Mouse (Mus musculus) olfactory bulb, adult 2 months (tissue): Measurements from ENCODE around the gene Cyp46a1. TPM values are rescaled to one million over a fixed set of nuclear protein-coding genes. Genes with fewer than 3 reads are reported as not detected.

Experiments
- H3K27ac ChIP-seq: fragments of 200-500 bp; 2 replicates; pipeline ENCODE4 v1.5.1; 2012; ENCODE audit warnings: low read depth, low read length; ENCODE audit not compliant: insufficient read depth
- H3K4me1 ChIP-seq: fragments of 200-500 bp; 2 replicates; pipeline ENCODE4 v1.6.1; 2012; ENCODE audit warnings: low read length; ENCODE audit not compliant: control insufficient read depth, insufficient read depth
- H3K4me3 ChIP-seq: fragments of 200-500 bp; 2 replicates; pipeline ENCODE4 v1.5.1; 2012; ENCODE audit warnings: mild to moderate bottlenecking, low read depth, low read length, moderate library complexity; ENCODE audit not compliant: insufficient read depth
- CTCF ChIP-seq: fragments of 200-500 bp; IDR thresholded peaks from 2 replicates; pipeline ENCODE4 v1.5.1; 2012; ENCODE audit warnings: low read depth, mild to moderate bottlenecking, low read length, moderate library complexity; ENCODE audit not compliant: insufficient read depth
- POLR2A ChIP-seq: fragments of 200-500 bp; IDR thresholded peaks from 2 replicates; pipeline ENCODE4 v1.6.1; 2012; ENCODE audit warnings: mild to moderate bottlenecking, low read depth, low read length, moderate library complexity; ENCODE audit not compliant: insufficient read depth
- WGBS: fragments of 180-500 bp; shearing (Covaris S2); methylation state at CpG from one replicate; pipeline ENCODE4 v1.1.7; 2018; 5-methylcytosine and 5-hydroxymethylcytosine counted together
- polyA plus RNA-seq: library from polyadenylated mRNA; stranded (reverse); fragments of >200 nt; gene quantifications from 2 replicates; pipeline ENCODE4 v1.2.4, GENCODE M21; 2012; ENCODE audit warnings: low replicate concordance; ENCODE audit not compliant: missing spikeins, insufficient read depth, insufficient read length

Gene Cyp46a1
- polyA plus RNA-seq, 1 experiment, result not detected

DNA sequence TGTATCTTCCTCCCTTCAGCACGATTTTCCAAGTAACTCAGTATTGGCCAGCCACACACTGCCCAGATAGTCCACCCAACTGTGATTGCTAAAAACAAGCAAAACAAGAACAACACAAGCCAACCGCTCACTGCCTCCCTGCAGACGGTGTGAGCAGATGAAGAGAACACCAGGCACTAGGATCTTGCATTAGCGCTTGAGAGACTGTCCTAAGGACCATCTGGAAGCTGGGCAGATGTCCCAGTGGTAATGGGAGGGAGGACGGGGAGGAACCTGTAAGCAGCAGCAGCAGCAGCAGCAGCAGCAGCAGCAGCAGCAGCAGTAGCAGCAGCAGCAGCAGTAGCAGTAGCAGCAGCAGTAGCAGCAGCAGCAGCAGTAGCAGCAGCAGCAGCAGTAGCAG is 14.8 kb downstream of the Cyp46a1 start:
- WGBS, result 68% methylated on average over 5 of the region's 5 CpGs
- TF ChIP-seq CTCF (no peak), POLR2A (no peak)
- H3K27ac ChIP-seq, result no peak overlapping the region
- no peak overlapping the region for H3K4me3 ChIP-seq
- H3K4me1 ChIP-seq, result no peaks in the 10 kb centered on the region; the same call in 1 of the 2 replicates

DNA sequence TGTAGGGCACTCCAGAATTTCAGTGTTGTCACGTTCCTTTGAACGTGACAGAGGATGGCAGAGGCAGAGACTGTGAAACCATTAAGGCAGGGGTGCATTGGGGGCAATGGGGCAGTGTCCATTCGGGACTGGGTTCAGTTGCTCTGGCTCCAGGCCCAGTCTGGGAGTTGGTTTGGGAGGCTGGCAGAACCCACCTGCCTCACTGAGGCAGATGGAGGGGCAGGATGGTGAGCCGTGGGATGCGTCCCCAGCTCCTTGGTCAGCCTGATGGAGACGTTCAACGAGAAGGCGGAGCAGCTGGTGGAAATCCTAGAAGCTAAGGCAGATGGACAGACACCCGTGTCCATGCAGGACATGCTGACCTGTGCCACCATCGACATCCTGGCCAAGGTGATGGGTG is 16.8 kb downstream of the Cyp46a1 start:
- 90% methylated on average over 10 of the region's 10 CpGs for WGBS
- H3K4me1 ChIP-seq, result no peaks in the 10 kb centered on the region; the same call in 1 of the 2 replicates
- H3K27ac ChIP-seq, result no peak overlapping the region
- no peak overlapping the region for H3K4me3 ChIP-seq
- TF ChIP-seq POLR2A (no peak), CTCF (no peak)

DNA sequence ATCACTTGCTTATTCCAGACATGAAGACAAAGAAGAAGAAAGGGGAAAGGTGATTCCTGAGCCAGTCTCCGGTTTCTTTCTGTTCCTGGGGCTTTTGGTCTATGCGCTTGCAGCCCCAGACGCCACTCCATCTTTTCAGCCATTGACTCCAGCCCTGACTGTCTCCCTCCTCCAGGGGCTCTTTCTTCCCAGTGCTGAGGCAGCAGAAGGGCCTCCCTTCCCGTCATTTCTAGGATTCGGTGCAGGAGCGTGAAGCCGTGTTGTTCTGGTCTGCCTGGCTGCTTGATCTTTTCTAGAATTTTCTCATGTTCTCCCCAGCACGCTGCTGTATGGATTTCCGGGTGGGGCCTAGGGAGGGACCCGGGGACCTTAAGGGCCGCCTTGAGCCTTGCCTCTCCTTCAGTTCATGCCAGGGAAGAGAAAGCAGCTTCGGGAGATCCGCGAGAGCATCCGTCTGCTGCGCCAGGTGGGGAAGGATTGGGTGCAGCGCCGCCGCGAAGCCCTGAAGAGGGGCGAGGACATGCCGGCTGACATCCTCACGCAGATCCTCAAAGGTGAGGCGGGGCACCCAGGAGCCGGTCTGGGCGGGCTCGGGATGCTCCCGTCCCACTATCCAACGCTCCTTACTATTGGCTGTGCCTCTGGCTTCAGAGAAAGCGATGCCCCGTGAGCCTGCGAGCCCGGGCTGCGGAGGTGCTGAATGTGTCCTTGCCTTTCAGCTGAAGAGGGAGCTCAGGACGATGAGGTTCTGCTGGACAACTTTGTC is 18.4 kb downstream of the Cyp46a1 start:
- 54% methylated on average over 35 of the region's 35 CpGs for WGBS
- Histone ChIP-seq H3K4me3 (no peak overlapping the region), H3K4me1 (no peaks in the 10 kb centered on the region; the same call in 1 of the 2 replicates), H3K27ac (no peak overlapping the region)
- TF ChIP-seq CTCF (no peak), POLR2A (no peak)

DNA sequence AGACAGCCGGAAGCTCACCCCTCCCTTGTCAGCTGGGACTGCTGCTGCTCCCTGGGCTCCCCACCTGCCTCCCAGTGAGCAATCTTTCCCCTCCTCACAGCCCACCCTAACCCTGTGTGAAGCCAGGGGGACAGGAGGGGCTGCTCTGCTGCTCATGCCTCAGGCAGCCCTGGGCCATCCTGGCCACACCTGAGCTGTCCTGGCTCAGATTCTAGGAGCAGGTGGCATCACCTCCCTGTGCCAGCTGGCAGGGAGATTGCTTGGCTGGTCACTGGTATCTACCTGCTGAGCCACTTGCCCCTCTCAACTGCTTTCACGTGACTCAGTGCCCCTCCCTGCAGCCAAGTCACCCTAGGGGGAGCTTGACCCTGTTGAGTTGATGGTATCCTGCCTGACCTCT is 20.1 kb downstream of the Cyp46a1 start:
- no peak overlapping the region for H3K4me3 ChIP-seq
- WGBS, result 94% methylated on average over 2 of the region's 2 CpGs
- no peaks in the 10 kb centered on the region; the same call in 1 of the 2 replicates for H3K4me1 ChIP-seq
- no peak overlapping the region for H3K27ac ChIP-seq
- no peak for TF ChIP-seq POLR2A
- TF ChIP-seq CTCF, result no peak

GRCm38 (mm10) chr12:108355271-108355670 is 21.1 kb downstream of the Cyp46a1 start:
- H3K4me3 ChIP-seq, result no peak overlapping the region
- H3K4me1 ChIP-seq, result no peaks in the 10 kb centered on the region; the same call in 1 of the 2 replicates
- no peak overlapping the region for H3K27ac ChIP-seq
- TF ChIP-seq CTCF, result no peak
- TF ChIP-seq POLR2A, result no peak
- 89% methylated on average over 1 of the region's 1 CpGs for WGBS

DNA sequence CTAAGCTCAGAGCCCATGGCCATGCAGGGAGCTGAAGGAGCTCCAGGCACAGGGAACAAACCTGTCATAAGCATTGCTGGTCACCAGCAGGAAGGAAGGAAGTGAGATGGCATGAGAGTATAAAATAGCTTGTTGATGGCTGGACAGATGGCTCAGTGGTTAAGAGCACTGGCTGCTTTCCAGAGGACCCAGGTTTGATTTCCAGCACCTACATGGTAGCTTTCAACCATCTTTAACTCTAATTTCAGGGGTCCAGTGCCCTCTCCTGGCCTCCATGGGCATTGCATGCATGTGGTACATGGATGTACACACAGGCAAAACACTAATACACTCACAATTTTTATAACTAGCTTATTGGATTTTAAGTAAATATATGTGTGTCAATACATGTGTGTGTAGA is 21.8 kb downstream of the Cyp46a1 start:
- Histone ChIP-seq H3K4me1 (no peaks in the 10 kb centered on the region; the same call in none of the 2 replicates), H3K4me3 (no peak overlapping the region), H3K27ac (no peak overlapping the region)
- no peak for TF ChIP-seq POLR2A
- TF ChIP-seq CTCF, result no peak

GRCm38 (mm10) chr12:108363796-108364195 is 29.6 kb downstream of the Cyp46a1 start:
- WGBS, result 4% methylated on average over 5 of the region's 5 CpGs
- Histone ChIP-seq H3K4me3 (no peak overlapping the region), H3K27ac (no peak overlapping the region), H3K4me1 (peaks cover 3% of the 10 kb centered on the region)
- no peak for TF ChIP-seq POLR2A
- peak; percentile 78 for TF ChIP-seq CTCF

GRCm38 (mm10) chr12:108365340-108365739 is 31.2 kb downstream of the Cyp46a1 start:
- Histone ChIP-seq H3K4me3 (no peak overlapping the region), H3K27ac (no peak overlapping the region), H3K4me1 (peaks cover 3% of the 10 kb centered on the region)
- 45% methylated on average over 3 of the region's 3 CpGs for WGBS
- no peak for TF ChIP-seq POLR2A
- no peak for TF ChIP-seq CTCF

DNA sequence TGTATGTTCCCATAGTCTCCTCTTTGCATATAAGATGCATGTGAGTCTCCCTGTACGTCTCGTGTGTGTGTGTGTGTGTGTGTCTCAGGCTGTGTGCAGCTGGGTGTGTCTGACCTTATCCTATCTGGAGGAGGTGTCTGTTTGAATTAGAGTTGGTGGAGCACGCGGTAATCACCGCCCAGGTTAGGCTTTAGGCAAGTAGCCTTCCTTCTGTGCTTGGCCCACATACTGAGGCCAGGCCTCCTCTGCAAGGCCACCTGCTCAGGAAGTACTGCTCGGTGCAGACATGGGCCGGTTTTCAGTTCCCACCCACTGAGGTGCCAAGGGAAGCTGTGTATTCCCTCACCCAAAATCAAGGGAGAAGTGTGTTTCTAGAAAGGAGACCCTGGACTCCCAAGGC is 31.7 kb downstream of the Cyp46a1 start:
- H3K4me3 ChIP-seq, result no peak overlapping the region
- H3K27ac ChIP-seq, result no peak overlapping the region
- peaks cover 3% of the 10 kb centered on the region for H3K4me1 ChIP-seq
- TF ChIP-seq POLR2A (no peak), CTCF (no peak)
- WGBS, result 59% methylated on average over 7 of the region's 7 CpGs
